Mouse (Mus musculus) liver, embryonic 13.5 days (tissue): ENCODE results near the gene Podxl2. TPM values are rescaled to one million over a fixed set of nuclear protein-coding genes. Genes with fewer than 3 reads are reported as not detected.
A peak's percentile ranks its signal among the peaks of the same experiment; 100 is the strongest.

Experiments
- ATAC-seq: fragments of 200-750 bp; cut with Nextera tagmentation; 2 replicates; pipeline ENCODE4 v1.8.0; 2017; ENCODE audit warnings: low read depth, mild to moderate bottlenecking, moderate number of reproducible peaks, moderate library complexity
- DNase-seq: peaks from one replicate; pipeline ENCODE4 v3.0.0; 2022
- H3K27ac ChIP-seq: fragments of 300-500 bp; sonication (generic); 2 replicates; pipeline ENCODE4 v1.5.1; 2015; ENCODE audit warnings: moderate library complexity, mild to moderate bottlenecking, inconsistent platforms
- H3K27me3 ChIP-seq: fragments of 300-500 bp; sonication (generic); 2 replicates; pipeline ENCODE4 v1.6.1; 2015; ENCODE audit warnings: mild to moderate bottlenecking, inconsistent platforms
- H3K36me3 ChIP-seq: fragments of 300-500 bp; sonication (generic); 2 replicates; pipeline ENCODE4 v1.6.1; 2015; ENCODE audit warnings: mild to moderate bottlenecking, inconsistent platforms
- H3K4me1 ChIP-seq: fragments of 300-500 bp; sonication (generic); replicated peaks from 2 replicates; pipeline ENCODE4 v1.6.1; 2015; ENCODE audit warnings: inconsistent platforms
- H3K4me2 ChIP-seq: fragments of 300-500 bp; sonication (generic); 2 replicates; pipeline ENCODE4 v1.6.1; 2015; ENCODE audit warnings: inconsistent platforms, mild to moderate bottlenecking, moderate library complexity
- H3K4me3 ChIP-seq: fragments of 300-500 bp; sonication (generic); replicated peaks from 2 replicates; pipeline ENCODE4 v1.5.1; 2015; ENCODE audit warnings: mild to moderate bottlenecking, inconsistent platforms
- H3K9ac ChIP-seq: fragments of 300-500 bp; sonication (generic); 2 replicates; pipeline ENCODE4 v1.6.1; 2015; ENCODE audit warnings: mild to moderate bottlenecking, inconsistent platforms
- H3K9me3 ChIP-seq: fragments of 300-500 bp; sonication (generic); replicated peaks from 2 replicates; pipeline ENCODE4 v1.6.1; 2016; ENCODE audit warnings: inconsistent platforms
- WGBS: fragments of 180-500 bp; shearing (Covaris S2); methylation state at CpG from one replicate; pipeline ENCODE4 v1.1.7; 2015; ENCODE audit not compliant: insufficient replicate concordance; 5-methylcytosine and 5-hydroxymethylcytosine counted together
- polyA plus RNA-seq: library from polyadenylated mRNA; unstranded; fragments of >200 nt; fragmentation: Nextera tagmentation; extraction: Ambion mirVana; gene quantifications from 2 replicates; pipeline ENCODE4 v1.2.1, GENCODE M21; 2015

Gene Podxl2
- polyA plus RNA-seq, 1 experiment from 2014 or later: 2.3 TPM

GRCm38 (mm10) chr6:88843781-88844725 is 30.8 kb downstream of the Podxl2 start:
- H3K27ac ChIP-seq: no peak overlapping the region
- no peak for DNase-seq
- H3K4me1 ChIP-seq: peaks cover 36% of the 10 kb centered on the region
- H3K9me3 ChIP-seq: no peaks in the 10 kb centered on the region
- H3K4me2 ChIP-seq: 0 out of 2 replicates have a peak overlapping the region, but pooled peaks have one; percentile 100
- 69% methylated on average over 9 of the region's 9 CpGs for WGBS
- peaks cover 6% of the 10 kb centered on the region; the same call in 1 of the 2 replicates for H3K27me3 ChIP-seq
- no peak overlapping the region for H3K4me3 ChIP-seq
- peaks cover 15% of the 10 kb centered on the region for H3K36me3 ChIP-seq
- no peak overlapping the region for H3K9ac ChIP-seq
- no peak for ATAC-seq

- H3K4me3 ChIP-seq: peak overlapping the region; percentile 93
- H3K4me1 ChIP-seq: peaks cover 36% of the 10 kb centered on the region
- DNase-seq (no peak), ATAC-seq (no peak)
- H3K9ac ChIP-seq: peak overlapping the region; percentile 96
- H3K27me3 ChIP-seq: peaks cover 6% of the 10 kb centered on the region; the same call in 1 of the 2 replicates
- no peaks in the 10 kb centered on the region for H3K9me3 ChIP-seq
- H3K4me2 ChIP-seq: peak overlapping the region; percentile 100
- peaks cover 23% of the 10 kb centered on the region for H3K36me3 ChIP-seq
- WGBS: 74% methylated on average over 7 of the region's 7 CpGs
- H3K27ac ChIP-seq: peak overlapping the region; percentile 94
Measured at GRCm38 (mm10) chr6:88843241-88843640, 31.6 kb downstream of the Podxl2 start.

GRCm38 (mm10) chr6:88842731-88843151 is 32.1 kb downstream of the Podxl2 start:
- peaks cover 6% of the 10 kb centered on the region; the same call in 1 of the 2 replicates for H3K27me3 ChIP-seq
- ATAC-seq (no peak), DNase-seq (no peak)
- H3K9ac ChIP-seq: peak overlapping the region; percentile 96
- peak overlapping the region; percentile 100 for H3K4me2 ChIP-seq
- 2% methylated on average over 32 of the region's 32 CpGs for WGBS
- H3K4me1 ChIP-seq: peaks cover 38% of the 10 kb centered on the region
- peaks cover 28% of the 10 kb centered on the region for H3K36me3 ChIP-seq
- H3K27ac ChIP-seq: peak overlapping the region; percentile 94
- peak overlapping the region; percentile 93 for H3K4me3 ChIP-seq
- H3K9me3 ChIP-seq: no peaks in the 10 kb centered on the region

DNA sequence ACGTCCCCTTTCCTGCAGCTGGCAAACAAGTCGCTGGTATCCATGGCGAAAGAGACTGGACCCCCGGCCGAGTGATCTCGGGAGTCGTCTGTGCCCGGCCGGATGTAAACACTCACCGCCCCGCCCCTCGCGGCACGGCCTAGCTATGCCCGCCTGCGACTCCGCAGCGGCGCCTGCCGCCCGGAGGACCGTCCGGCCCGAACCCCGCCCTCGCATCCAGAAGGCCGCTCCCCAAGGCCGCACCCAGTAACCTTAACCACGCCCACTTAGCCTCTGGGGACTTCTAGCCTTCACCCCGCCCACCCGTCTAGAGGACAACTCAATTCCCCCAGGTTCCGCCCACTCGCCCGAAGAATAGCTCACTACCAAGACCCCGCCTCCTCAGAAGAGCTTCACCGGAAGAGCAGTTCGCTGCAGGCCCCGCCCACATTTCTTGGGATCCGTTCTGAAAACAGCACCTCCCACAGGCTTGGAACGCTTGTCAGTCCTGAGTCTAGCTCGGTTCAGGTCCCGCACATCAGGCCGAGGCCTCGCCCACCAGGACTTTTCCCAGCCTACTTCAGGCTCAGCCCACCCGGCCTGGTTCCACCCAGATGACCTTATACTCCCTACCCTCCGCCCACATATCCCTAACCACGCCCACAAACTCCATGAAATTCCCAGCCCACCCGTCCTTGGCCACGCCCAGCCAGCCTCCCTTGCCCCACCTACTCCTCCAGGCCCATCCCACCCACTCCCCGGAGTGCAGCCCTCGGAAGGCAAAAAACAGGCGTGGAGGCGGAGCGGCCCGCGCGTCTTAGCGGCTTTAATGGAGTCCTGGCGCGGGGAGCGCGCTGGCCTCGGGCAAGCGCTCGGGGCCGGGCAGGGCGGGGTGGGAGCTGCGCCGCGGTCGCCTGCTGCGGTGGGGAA is 32.8 kb downstream of the Podxl2 start, which contains the start of gene Abtb1:
Gene Abtb1, minus strand, starts transcription at position 204 of the 909 bp plus-strand sequence.
- WGBS: under 1% methylated on average over 72 of the region's 72 CpGs
- H3K4me3 ChIP-seq: peak within 1 kb of the TSS; percentile 93
- DNase-seq (peak; percentile 100), ATAC-seq (peak; percentile 91)
- peak within 1 kb of the TSS; percentile 94 for H3K27ac ChIP-seq
- peaks cover 6% of the 10 kb centered on the region; the same call in 1 of the 2 replicates for H3K27me3 ChIP-seq
- peaks cover 43% of the 10 kb centered on the region for H3K4me1 ChIP-seq
- peaks cover 35% of the 10 kb centered on the region for H3K36me3 ChIP-seq
- peak within 1 kb of the TSS; percentile 100 for H3K4me2 ChIP-seq
- peak within 1 kb of the TSS; percentile 96 for H3K9ac ChIP-seq
- no peaks in the 10 kb centered on the region for H3K9me3 ChIP-seq

- WGBS: under 1% methylated on average over 22 of the region's 22 CpGs
- Histone ChIP-seq H3K36me3 (peaks cover 41% of the 10 kb centered on the region), H3K27me3 (peaks cover 2% of the 10 kb centered on the region; the same call in 1 of the 2 replicates), H3K4me3 (peak overlapping the region; percentile 93), H3K4me2 (peak overlapping the region; percentile 100), H3K27ac (peak overlapping the region; percentile 94), H3K9ac (peak overlapping the region; percentile 96), H3K9me3 (no peaks in the 10 kb centered on the region), H3K4me1 (peaks cover 45% of the 10 kb centered on the region)
- peak; percentile 37 for ATAC-seq
- no peak for DNase-seq
Measured at GRCm38 (mm10) chr6:88841514-88841780, 33.4 kb downstream of the Podxl2 start.

GRCm38 (mm10) chr6:88840791-88841513 is 33.9 kb downstream of the Podxl2 start:
- H3K4me1 ChIP-seq: peaks cover 50% of the 10 kb centered on the region
- peak overlapping the region; percentile 93 for H3K4me3 ChIP-seq
- DNase-seq (no peak), ATAC-seq (no peak)
- no peaks in the 10 kb centered on the region for H3K9me3 ChIP-seq
- H3K27ac ChIP-seq: peak overlapping the region; percentile 94
- H3K9ac ChIP-seq: peak overlapping the region; percentile 96
- H3K4me2 ChIP-seq: peak overlapping the region; percentile 100
- WGBS: 51% methylated on average over 9 of the region's 9 CpGs
- no peaks in the 10 kb centered on the region for H3K27me3 ChIP-seq
- H3K36me3 ChIP-seq: peaks cover 46% of the 10 kb centered on the region

DNA sequence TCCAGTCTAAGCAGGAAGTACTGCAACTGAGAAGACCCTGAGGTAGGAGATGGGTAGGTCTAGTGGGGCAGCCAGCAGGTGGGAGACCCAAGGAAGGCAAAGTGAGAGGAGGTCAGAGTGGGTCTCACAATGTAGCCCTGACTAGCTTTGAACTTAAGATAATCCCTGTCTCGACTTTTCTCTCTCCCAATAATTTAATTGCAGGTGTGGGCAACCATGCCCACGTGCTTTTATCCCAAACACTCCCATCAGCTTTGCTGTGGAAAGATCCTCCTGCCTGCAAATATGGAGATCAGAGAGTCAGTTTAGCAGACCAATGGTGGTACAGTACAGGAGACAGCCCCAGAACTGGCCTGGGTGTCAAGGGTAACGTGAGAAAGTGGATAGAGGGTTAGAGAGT is 34.6 kb downstream of the Podxl2 start:
- DNase-seq: no peak
- no peak for ATAC-seq
- peak overlapping the region; percentile 100 for H3K4me2 ChIP-seq
- H3K36me3 ChIP-seq: peaks cover 53% of the 10 kb centered on the region
- no peaks in the 10 kb centered on the region for H3K27me3 ChIP-seq
- peak overlapping the region; percentile 96 for H3K9ac ChIP-seq
- 73% methylated on average over 3 of the region's 3 CpGs for WGBS
- H3K4me1 ChIP-seq: peaks cover 57% of the 10 kb centered on the region
- H3K4me3 ChIP-seq: peak overlapping the region; percentile 93
- peak overlapping the region; percentile 94 for H3K27ac ChIP-seq
- H3K9me3 ChIP-seq: no peaks in the 10 kb centered on the region

DNA sequence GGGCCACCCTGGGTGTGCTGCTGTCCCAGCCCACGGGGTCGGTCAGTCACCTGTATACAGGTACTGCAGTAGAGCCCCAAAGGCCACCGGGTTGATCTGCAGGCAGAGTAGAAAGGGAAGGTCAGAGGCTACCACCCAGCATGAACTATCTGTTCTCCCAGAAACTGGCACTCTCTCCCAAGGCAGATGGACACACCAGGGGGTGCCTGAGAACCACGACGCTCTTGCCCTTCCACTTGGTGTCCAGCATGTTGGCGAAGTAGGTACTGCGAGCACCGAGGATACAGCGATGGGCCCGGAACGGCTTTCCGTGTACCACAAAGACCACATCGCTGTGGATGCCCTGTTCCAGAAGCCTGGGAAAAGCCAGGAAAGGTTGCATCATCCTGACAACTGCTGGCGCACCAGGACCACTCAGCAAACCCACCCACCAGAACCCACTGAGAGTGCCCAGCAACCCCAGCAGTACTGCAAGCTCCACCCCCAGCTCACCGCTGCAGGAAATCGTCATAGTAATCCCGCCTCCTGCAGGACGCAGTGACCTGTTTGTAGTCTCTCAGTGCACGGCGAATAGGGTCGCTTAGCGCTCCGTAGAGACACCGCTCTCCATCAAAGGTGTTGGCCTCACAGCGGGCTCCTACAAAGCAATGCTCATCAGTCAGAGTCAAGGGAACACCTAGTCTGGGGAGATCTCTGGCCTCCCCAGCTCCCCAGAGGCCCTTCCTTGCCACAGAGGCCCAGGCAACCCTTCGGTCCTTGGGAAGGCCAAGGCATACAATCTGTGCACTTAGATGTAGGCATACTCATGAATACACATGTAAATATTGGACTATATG is 35.5 kb downstream of the Podxl2 start:
- H3K4me3 ChIP-seq: peak overlapping the region; percentile 93; the same call in 1 of the 2 replicates
- peak overlapping the region; percentile 100 for H3K4me2 ChIP-seq
- 0 out of 2 replicates have a peak overlapping the region, but pooled peaks have one; percentile 10 for H3K9ac ChIP-seq
- peaks cover 57% of the 10 kb centered on the region for H3K36me3 ChIP-seq
- 86% methylated on average over 26 of the region's 26 CpGs for WGBS
- peaks cover 66% of the 10 kb centered on the region for H3K4me1 ChIP-seq
- ATAC-seq: no peak
- no peaks in the 10 kb centered on the region for H3K9me3 ChIP-seq
- peak overlapping the region; percentile 94; the same call in 1 of the 2 replicates for H3K27ac ChIP-seq
- no peaks in the 10 kb centered on the region for H3K27me3 ChIP-seq
- DNase-seq: no peak

DNA sequence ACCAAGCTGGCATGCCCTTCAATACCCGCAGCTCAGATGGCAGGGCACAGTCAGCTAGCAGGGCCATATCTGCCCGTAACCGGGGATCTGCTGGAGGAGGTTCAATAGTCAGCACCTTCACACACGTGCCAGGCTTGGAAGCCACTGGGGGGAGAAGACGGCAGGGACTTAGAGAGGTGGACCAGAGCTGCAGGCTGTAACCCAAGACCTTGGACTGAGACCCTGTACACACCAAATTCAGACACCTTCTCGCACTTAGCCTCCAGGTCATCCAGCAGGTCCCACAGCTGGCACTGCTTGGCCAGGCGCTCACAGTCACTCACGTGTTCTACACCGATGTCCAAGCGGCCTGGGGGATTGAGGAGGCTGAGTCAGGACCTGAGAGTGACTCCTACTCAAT is 36.2 kb downstream of the Podxl2 start:
- 86% methylated on average over 10 of the region's 10 CpGs for WGBS
- Histone ChIP-seq H3K9me3 (no peaks in the 10 kb centered on the region), H3K4me1 (peaks cover 67% of the 10 kb centered on the region), H3K27me3 (no peaks in the 10 kb centered on the region), H3K4me3 (no peak overlapping the region), H3K27ac (no peak overlapping the region), H3K9ac (no peak overlapping the region), H3K36me3 (peaks cover 58% of the 10 kb centered on the region), H3K4me2 (no peak overlapping the region)
- ATAC-seq (no peak), DNase-seq (no peak)

DNA sequence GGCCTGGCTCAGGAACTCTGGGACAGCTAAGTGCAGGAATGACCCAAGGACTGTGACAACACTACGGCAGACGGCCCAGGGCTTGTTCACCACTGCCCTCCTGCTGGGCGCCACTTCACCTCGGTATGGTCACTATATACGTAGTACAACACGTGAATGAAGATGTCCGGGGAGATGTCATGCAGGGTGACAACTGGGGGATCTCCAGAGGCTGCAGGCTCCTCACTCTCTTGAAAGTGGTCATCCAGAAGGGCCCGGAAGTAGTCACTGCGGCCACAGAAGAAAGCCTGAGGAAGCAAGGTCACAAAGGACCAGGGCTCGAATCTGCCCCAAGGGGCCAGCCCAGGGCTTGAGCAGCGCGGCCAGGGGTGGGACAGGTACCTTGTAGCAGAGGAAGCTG is 36.8 kb downstream of the Podxl2 start:
- Histone ChIP-seq H3K9me3 (no peaks in the 10 kb centered on the region), H3K27me3 (no peaks in the 10 kb centered on the region), H3K4me2 (no peak overlapping the region), H3K36me3 (peaks cover 58% of the 10 kb centered on the region), H3K9ac (no peak overlapping the region), H3K4me1 (peaks cover 67% of the 10 kb centered on the region), H3K4me3 (no peak overlapping the region), H3K27ac (0 out of 2 replicates have a peak overlapping the region, but pooled peaks have one; percentile 94)
- no peak for DNase-seq
- WGBS: 87% methylated on average over 12 of the region's 12 CpGs
- ATAC-seq: no peak
